ENCODE assay signal across 13 mouse cellular contexts in the genomic region with DNA sequence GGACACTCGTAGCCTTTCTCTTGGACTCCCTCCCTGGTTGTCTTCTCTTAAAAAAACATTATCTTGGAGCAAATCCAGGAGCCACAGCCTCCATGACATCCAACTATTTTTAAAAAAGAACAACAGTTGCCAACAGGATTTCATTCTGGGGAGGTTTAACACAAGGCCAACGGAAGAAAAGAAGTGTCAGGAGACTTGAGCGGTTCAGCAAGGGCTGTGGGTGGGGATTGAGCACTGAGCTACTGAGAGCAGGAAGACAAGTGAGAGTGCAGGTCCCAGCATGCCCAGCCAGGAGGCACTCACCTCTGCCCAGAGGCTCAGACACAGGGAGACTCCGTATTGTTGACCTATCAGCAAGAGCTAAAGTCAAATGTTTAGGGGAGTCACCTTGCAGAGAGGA. TPM values are rescaled to one million over a fixed set of nuclear protein-coding genes. Genes with fewer than 3 reads are reported as not detected.
DNase-seq lines count a peak whose midpoint lies in the region; ATAC-seq lines count a peak whose summit lies in the region.
"Had no signal": no experiment of that assay in that cellular context is flagged by ENCODE, and none has a peak within 500 bp of the region (broad histone marks: within the 10 kb centered on the region; RNA-seq: fewer than 3 reads in every experiment).

No protein-coding gene starts in this region.

- no peak overlapping the region for H3K9ac ChIP-seq in limb, embryonic 15.5 days
- no peak overlapping the region; the same call in none of the 2 replicates for H3K9ac ChIP-seq in heart, embryonic 16.5 days (ENCODE audit: low read length)
- H3K9ac ChIP-seq: forebrain, embryonic 13.5 days; hindbrain, embryonic 13.5 days had no signal

- DNase-seq in limb, embryonic 10.5 days (ENCODE audit: low spot score): no peak
- peak; percentile 8 for DNase-seq in adipocyte (ENCODE audit: low spot score)
- peak; percentile 21 to 46 for DNase-seq in kidney, postnatal 4 days
- no peak for DNase-seq in frontal cortex, postnatal 25 days (ENCODE audit: low spot score in 2 of 2)
- no peak for DNase-seq in layer of hippocampus, adult 8-10 months (ENCODE audit: low spot score in 2 of 2)
- no peak for DNase-seq in urinary bladder, postnatal 4 days (ENCODE audit: low spot score in 2 of 2)
- DNase-seq: cerebellum, adult 8-10 months; right cerebral cortex, postnatal 14 days; thymus, postnatal 14 days had no signal

- no peak overlapping the region for H3K4me3 ChIP-seq in limb, embryonic 15.5 days
- H3K4me3 ChIP-seq in limb, embryonic 10.5 days: no peak overlapping the region
- no peak overlapping the region for H3K4me3 ChIP-seq in heart, embryonic 16.5 days (ENCODE audit: low read length)
- H3K4me3 ChIP-seq: forebrain, embryonic 13.5 days; hindbrain, embryonic 13.5 days had no signal

- peak overlapping the region; percentile 11; the same call in 1 of the 2 replicates for H3K27ac ChIP-seq in limb, embryonic 15.5 days
- H3K27ac ChIP-seq in limb, embryonic 10.5 days: no peak overlapping the region
- peak overlapping the region; percentile 56 for H3K27ac ChIP-seq in heart, embryonic 16.5 days (ENCODE audit: low read length)
- H3K27ac ChIP-seq: forebrain, embryonic 13.5 days had no signal

- no peaks in the 10 kb centered on the region for H3K36me3 ChIP-seq in limb, embryonic 15.5 days
- H3K36me3 ChIP-seq in limb, embryonic 10.5 days: peaks cover 3% of the 10 kb centered on the region; the same call in 1 of the 2 replicates
- no peaks in the 10 kb centered on the region for H3K36me3 ChIP-seq in heart, embryonic 16.5 days (ENCODE audit: control insufficient read depth, insufficient read depth)

- H3K9me3 ChIP-seq in limb, embryonic 15.5 days: no peaks in the 10 kb centered on the region
- no peaks in the 10 kb centered on the region for H3K9me3 ChIP-seq in limb, embryonic 10.5 days (replicated peaks)
- no peaks in the 10 kb centered on the region for H3K9me3 ChIP-seq in heart, embryonic 16.5 days (replicated peaks; ENCODE audit: control insufficient read depth, low read length)
- H3K9me3 ChIP-seq: forebrain, embryonic 13.5 days; hindbrain, embryonic 13.5 days had no signal

- no peak overlapping the region for H3K4me2 ChIP-seq in limb, embryonic 15.5 days
- peak overlapping the region; percentile 32 for H3K4me2 ChIP-seq in heart, embryonic 16.5 days (ENCODE audit: low read depth, low read length)
- H3K4me2 ChIP-seq: forebrain, embryonic 13.5 days; hindbrain, embryonic 13.5 days had no signal

- H3K4me1 ChIP-seq in limb, embryonic 15.5 days: peaks cover 13% of the 10 kb centered on the region
- peaks cover 17% of the 10 kb centered on the region; the same call in 1 of the 2 replicates for H3K4me1 ChIP-seq in limb, embryonic 10.5 days
- H3K4me1 ChIP-seq in heart, embryonic 16.5 days (ENCODE audit: control insufficient read depth, insufficient read depth, low read length): peaks cover 24% of the 10 kb centered on the region

- ATAC-seq in limb, embryonic 15.5 days (ENCODE audit: insufficient number of reproducible peaks, low FRiP score, low TSS enrichment, low read depth): no peak; the same call in 1 of the 2 replicates
- peak; percentile 69 for ATAC-seq in heart, embryonic 16.5 days (replicated peaks; ENCODE audit: extremely low read depth, insufficient read depth, low FRiP score)
- ATAC-seq: forebrain, embryonic 13.5 days had no signal

- H3K27me3 ChIP-seq in limb, embryonic 15.5 days: no peaks in the 10 kb centered on the region
- no peaks in the 10 kb centered on the region for H3K27me3 ChIP-seq in limb, embryonic 10.5 days (ENCODE audit: low read depth, poor library complexity, severe bottlenecking)
- no peaks in the 10 kb centered on the region for H3K27me3 ChIP-seq in heart, embryonic 16.5 days (ENCODE audit: control insufficient read depth, insufficient read depth, low read length)
- H3K27me3 ChIP-seq: forebrain, embryonic 13.5 days; hindbrain, embryonic 13.5 days had no signal

- 29% methylated on average over 4 of the region's 4 CpGs for WGBS in limb, embryonic 15.5 days
- WGBS in limb, embryonic 10.5 days: 36% methylated on average over 4 of the region's 4 CpGs
- WGBS in heart, embryonic 16.5 days: 15% methylated on average over 4 of the region's 4 CpGs

RNA-seq across cellular contexts. Expression of gene Gne, which starts 28.8 kb away (rescaled TPM):
- polyA plus RNA-seq in limb, embryonic 15.5 days (2015; fragmentation: Nextera tagmentation; extraction: Ambion mirVana): 26.2 and 26.6 TPM in 2 replicates
- 22.7 and 25.3 TPM in 2 replicates for polyA plus RNA-seq in limb, embryonic 10.5 days (2016; fragmentation: Nextera tagmentation; extraction: Ambion mirVana)
- polyA plus RNA-seq in heart, embryonic 16.5 days (2015; fragmentation: Nextera tagmentation; extraction: Ambion mirVana): 38.3 and 40.8 TPM in 2 replicates
- total RNA-seq in layer of hippocampus, adult 8-10 months (2022): 10 to 100 TPM; 50.7 to 61.6 (median 55.9) TPM

Comparison
In these comparisons a context has a peak if more than half of its experiments do, and no peak if none do; other contexts are left out.
1. DNase-seq: peak in adipocyte (single experiment) and kidney, postnatal 4 days (2 of 2); none in limb, embryonic 10.5 days (single experiment), frontal cortex, postnatal 25 days (0 of 2), layer of hippocampus, adult 8-10 months (0 of 2) and urinary bladder, postnatal 4 days (0 of 2).